Mouse (Mus musculus) hindlimb bud, embryonic 11.5 days (tissue): ENCODE measurements around the gene Camp.
"Not testable (repeated sequence)": the region's sequence is repeated elsewhere in the genome, so short reads cannot be mapped to it uniquely, and the experiment has no call there.

ENCODE experiments used
- DNase-seq: peaks from one replicate; pipeline ENCODE4 v3.0.0-alpha.2; 2012; ENCODE audit warnings: low read depth, low spot score; ENCODE audit errors: extremely low spot score

Gene Camp

GRCm38 (mm10) chr9:109854341-109854740 lies 4.9 kb upstream of the Camp start:
- DNase-seq = no peak

- no peak for DNase-seq
These were observed 682 bp upstream of the Camp start for GRCm38 (mm10) chr9:109850099-109850498.

DNA sequence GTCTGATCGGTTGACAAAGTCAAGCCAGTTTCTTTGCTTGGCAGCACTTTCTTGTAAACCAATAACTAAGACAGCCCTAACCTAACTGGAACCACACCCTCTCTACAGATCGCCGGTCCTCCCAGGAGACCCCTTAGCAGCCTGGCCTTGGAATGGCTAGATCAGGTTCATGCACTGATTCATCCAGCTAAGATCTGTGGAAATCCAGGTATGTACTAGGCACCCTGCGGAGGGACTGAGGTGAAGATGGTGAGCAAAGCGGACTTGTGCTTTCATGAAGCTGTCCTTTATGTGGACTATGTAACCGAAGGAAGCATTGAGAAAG lies 16.4 kb downstream of the Camp start:
- no peak for DNase-seq

DNA sequence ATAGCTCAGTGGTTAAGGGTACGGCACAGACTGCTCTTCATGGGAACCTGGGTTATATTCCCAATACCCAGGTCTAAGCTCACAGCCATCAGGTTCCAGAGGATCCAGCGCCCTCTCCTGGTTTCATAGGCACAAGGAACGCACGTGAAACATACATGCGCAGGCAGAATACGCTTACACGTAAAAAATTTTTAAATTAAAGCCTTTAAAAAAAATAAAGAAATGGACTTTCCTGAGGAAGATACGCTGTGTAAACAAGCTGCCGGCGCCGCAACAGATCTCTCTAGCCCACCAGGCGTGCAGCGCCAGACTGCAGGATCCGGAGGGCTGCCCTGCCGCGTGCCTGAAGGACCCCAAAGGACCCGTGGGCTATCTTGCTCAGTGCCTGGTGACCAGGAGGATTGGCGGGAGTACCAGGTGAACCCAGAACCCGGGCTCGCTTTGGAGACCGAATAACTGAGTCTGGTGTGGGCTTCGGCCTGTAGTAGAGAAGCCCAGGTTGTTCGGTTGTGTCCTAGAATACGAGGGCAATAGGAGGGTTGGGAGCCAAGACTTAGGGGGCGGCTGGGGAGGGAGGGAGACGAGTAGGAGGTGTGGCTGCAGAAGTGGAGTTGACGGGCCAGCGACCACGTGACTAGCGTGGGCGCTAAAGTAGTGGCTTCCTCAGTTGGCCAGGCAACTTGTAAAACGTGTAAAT lies 16.9 kb downstream of the Camp start, which contains the start of gene Nme6:
Gene Nme6 (plus strand): TSS at position 359 of the 697 bp plus-strand sequence.
- peak; percentile 73 for DNase-seq

DNA sequence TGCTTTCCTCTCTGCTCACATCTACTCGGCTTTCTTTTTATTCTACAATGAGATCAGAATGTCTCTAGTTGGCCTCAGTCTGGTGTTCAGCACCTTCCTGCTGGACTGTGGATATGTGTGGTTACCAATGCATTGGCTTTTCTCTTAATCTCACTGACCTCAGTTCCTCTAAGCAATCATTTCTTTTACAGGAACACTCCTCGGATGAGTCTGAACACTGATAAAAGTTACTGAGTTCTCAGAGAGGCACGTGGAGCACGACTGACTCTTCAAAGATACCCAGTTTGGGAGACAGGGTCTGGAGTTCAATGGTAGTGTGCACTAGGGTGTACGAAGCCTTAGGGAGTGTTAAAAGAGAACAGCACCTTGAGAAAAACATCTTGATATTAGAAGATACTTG lies 23.2 kb downstream of the Camp start:
- no peak for DNase-seq

GRCm38 (mm10) chr9:109825739-109826138 lies 23.7 kb downstream of the Camp start:
- DNase-seq = no peak

- no peak for DNase-seq
These were observed 33.1 kb downstream of the Camp start for GRCm38 (mm10) chr9:109816341-109816740.

DNA sequence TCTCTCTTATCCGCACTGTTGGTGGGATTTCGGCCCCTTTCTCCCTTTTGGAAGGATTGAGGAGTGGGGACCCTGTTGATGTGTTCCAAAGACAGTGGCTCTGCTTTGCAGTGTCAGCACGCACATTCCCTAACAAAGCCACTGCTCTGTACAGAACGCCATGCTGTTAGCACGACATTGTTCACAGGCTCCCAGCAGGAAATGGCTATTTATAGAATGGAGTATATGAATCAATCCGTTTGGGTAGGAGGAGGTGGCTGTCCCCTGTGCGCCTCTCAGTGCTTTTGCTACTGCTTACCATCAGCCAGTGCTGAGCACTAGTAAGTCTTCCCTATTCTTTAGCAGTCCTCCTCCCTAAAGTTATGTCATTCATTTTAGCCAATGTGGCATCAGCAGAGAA lies 36.0 kb downstream of the Camp start:
- no peak for DNase-seq

- no peak for DNase-seq
These were observed 37.4 kb downstream of the Camp start, which contains the start of gene Spink8 for GRCm38 (mm10) chr9:109811980-109812379. TSS of gene Spink8 (plus strand) at chr9:109812280.

DNA sequence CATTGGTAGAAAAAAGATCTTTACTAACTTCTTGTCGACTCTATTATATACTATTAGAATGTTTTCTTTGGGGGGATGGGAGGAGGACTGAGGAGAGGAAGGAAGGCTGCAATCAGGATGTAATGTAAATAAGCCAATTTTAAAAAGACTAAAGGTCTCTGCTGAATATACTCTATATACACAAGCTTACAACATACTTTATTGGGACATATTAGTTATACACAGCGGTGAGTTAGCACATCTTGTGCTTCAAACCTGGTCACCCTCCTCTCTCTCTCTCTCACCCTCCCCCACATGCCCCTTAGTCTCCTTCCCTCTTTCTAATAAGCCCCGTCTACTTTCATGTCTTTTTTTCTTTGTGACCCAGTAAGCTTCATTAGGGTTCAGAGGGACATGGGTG lies 41.5 kb downstream of the Camp start:
- no peak for DNase-seq

DNA sequence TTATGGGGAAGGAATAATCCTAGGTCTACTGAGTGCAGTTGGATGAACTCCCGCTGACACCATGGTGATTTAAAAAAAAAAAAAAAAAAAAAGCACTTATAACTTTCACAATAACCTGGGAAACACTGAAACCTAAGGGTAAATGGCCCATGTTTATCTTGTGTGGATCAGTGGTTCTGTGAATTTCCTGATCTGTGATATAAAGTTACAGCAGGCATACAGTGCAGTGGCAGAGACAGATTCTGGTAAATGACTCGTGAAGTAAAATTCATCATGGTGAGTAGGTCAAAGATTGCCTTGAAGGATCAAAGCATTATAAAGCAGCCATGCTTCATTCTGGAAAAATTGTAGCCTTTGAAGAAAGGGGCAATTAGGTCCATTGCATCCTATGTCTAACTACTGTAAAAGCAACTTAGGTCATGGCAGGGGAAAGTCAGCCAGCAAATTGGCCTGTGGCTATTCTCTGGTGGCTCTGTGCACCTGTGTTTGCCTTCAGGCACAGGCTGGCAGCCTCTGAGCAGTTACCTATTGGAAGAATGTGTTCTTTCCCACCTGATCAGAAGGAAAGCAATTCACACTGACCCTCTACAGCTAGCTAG lies 42.6 kb downstream of the Camp start:
- no peak for DNase-seq

- DNase-seq = no peak
These were observed 43.2 kb downstream of the Camp start for GRCm38 (mm10) chr9:109806260-109806659.

GRCm38 (mm10) chr9:109805596-109805995 lies 43.8 kb downstream of the Camp start:
- not testable (repeated sequence) for DNase-seq

DNA sequence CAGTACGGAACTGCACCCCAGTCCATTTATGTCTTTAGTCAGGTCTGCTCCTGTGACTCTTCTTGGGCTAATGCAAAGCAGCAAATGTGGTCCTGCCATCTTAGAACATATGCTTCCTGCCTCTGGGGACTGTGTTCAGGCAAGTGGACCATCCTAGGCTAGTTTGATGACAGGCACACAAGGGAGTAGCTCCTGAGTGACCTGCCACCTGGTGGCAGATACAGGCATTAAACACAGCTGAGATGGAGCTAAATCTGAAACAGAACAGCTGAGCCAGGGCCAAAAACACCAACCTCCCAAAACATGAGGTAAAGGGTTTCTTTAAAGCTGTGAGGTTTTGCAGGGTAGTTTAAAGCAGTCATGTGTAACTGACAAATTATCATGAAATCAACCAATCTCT lies 51.4 kb downstream of the Camp start:
- no peak for DNase-seq
